Comparison of ENCODE assay signal across 8 mouse cellular contexts in genomic region chr2:126708361-126708760, GRCm38 (mm10). TPM values are rescaled to one million over a fixed set of nuclear protein-coding genes. Genes with fewer than 3 reads are reported as not detected.
A peak's percentile ranks its signal among the peaks of the same experiment; 100 is the strongest.
DNase-seq lines count a peak whose midpoint lies in the region; ATAC-seq and TF ChIP-seq lines count a peak whose summit lies in the region.

No protein-coding gene starts in this region.

- no peak for ATAC-seq in embryonic facial prominence, embryonic 11.5 days (replicated peaks; ENCODE audit: insufficient number of reproducible peaks, low FRiP score, low TSS enrichment, low read depth)
- no peak for ATAC-seq in intestine, embryonic 14.5 days (replicated peaks; ENCODE audit: low FRiP score, low TSS enrichment, low read depth)

- no peaks in the 10 kb centered on the region for H3K9me3 ChIP-seq in embryonic facial prominence, embryonic 11.5 days (replicated peaks; ENCODE audit: control insufficient read depth, low read length)
- no peaks in the 10 kb centered on the region for H3K9me3 ChIP-seq in intestine, embryonic 14.5 days (ENCODE audit: control insufficient read depth, low read length)

- no peaks in the 10 kb centered on the region for H3K27me3 ChIP-seq in embryonic facial prominence, embryonic 11.5 days (ENCODE audit: control insufficient read depth, insufficient read depth, low read length)
- H3K27me3 ChIP-seq in intestine, embryonic 14.5 days (replicated peaks; ENCODE audit: control insufficient read depth, insufficient read depth, low read length), result no peaks in the 10 kb centered on the region

- no peaks in the 10 kb centered on the region for H3K4me1 ChIP-seq in embryonic facial prominence, embryonic 11.5 days (ENCODE audit: control insufficient read depth, insufficient read depth, low read length)
- H3K4me1 ChIP-seq in intestine, embryonic 14.5 days (replicated peaks; ENCODE audit: control insufficient read depth, insufficient read depth, low read length), result peaks cover 8% of the 10 kb centered on the region

- H3K27ac ChIP-seq in layer of hippocampus, adult 2 months, result no peak overlapping the region
- no peak overlapping the region for H3K27ac ChIP-seq in embryonic facial prominence, embryonic 11.5 days (replicated peaks; ENCODE audit: low read depth, low read length)
- no peak overlapping the region for H3K27ac ChIP-seq in intestine, embryonic 14.5 days (ENCODE audit: low read depth)

- H3K4me2 ChIP-seq in embryonic facial prominence, embryonic 11.5 days (ENCODE audit: low read depth, low read length), result no peak overlapping the region
- H3K4me2 ChIP-seq in intestine, embryonic 14.5 days (ENCODE audit: low read length), result peak overlapping the region; percentile 88

- 85% methylated on average over 4 of the region's 4 CpGs for WGBS in embryonic facial prominence, embryonic 11.5 days
- 85% methylated on average over 4 of the region's 4 CpGs for WGBS in intestine, embryonic 14.5 days

- DNase-seq in layer of hippocampus, adult 2 months (ENCODE audit: low spot score in 2 of 2), result no peak
- DNase-seq in layer of hippocampus, postnatal 14 days (ENCODE audit: low spot score in 2 of 2), result no peak
- no peak for DNase-seq in embryonic facial prominence, embryonic 11.5 days (ENCODE audit: low spot score)
- no peak for DNase-seq in intestine, embryonic 14.5 days (ENCODE audit: low spot score)
- peak; percentile 42 for DNase-seq in naive thymus-derived CD4-positive, alpha-beta T cell, adult 2 months (ENCODE audit: low read depth)
- no peak for DNase-seq in frontal cortex, postnatal 14 days (ENCODE audit: low spot score in 2 of 2)
- no peak for DNase-seq in embryo, embryonic 10 days (ENCODE audit: low spot score)
- no peak for DNase-seq in cerebellum, adult 9-10 months

- no peaks in the 10 kb centered on the region for H3K36me3 ChIP-seq in embryonic facial prominence, embryonic 11.5 days (replicated peaks; ENCODE audit: control insufficient read depth, insufficient read depth, low read depth, low read length)
- H3K36me3 ChIP-seq in intestine, embryonic 14.5 days (ENCODE audit: control insufficient read depth, insufficient read depth, low read length), result 0 out of 2 replicates have a peak, but pooled peaks cover 4% of the 10 kb centered on the region

- H3K9ac ChIP-seq in embryonic facial prominence, embryonic 11.5 days (replicated peaks; ENCODE audit: low read length), result no peak overlapping the region
- no peak overlapping the region for H3K9ac ChIP-seq in intestine, embryonic 14.5 days (ENCODE audit: low read length)

- no peak for TF ChIP-seq CTCF in layer of hippocampus, adult 2 months (conservative IDR thresholded peaks at IDR 0.05)

- peak overlapping the region; percentile 87 for H3K4me3 ChIP-seq in layer of hippocampus, adult 2 months
- H3K4me3 ChIP-seq in embryonic facial prominence, embryonic 11.5 days (ENCODE audit: low read depth, low read length), result peak overlapping the region; percentile 89; the same call in 1 of the 2 replicates
- H3K4me3 ChIP-seq in intestine, embryonic 14.5 days (ENCODE audit: low read depth, low read length), result peak overlapping the region; percentile 68

RNA-seq across cellular contexts. Expression of gene Usp8, which starts 1.2 kb away (rescaled TPM):
- total RNA-seq in layer of hippocampus, adult 2 months (2021), result 10 to 100 TPM; 50.9 to 53.3 TPM
- total RNA-seq in layer of hippocampus, postnatal 14 days (2021), result 10 to 100 TPM; 43.2 to 44.1 TPM
- 48.6 and 52.5 TPM in 2 replicates for polyA plus RNA-seq in embryonic facial prominence, embryonic 11.5 days (2014; fragmentation: Nextera tagmentation; extraction: Ambion mirVana)
- 36.9 and 42.0 TPM in 2 replicates for polyA plus RNA-seq in intestine, embryonic 14.5 days (2014; fragmentation: Nextera tagmentation; extraction: Ambion mirVana)

RNA-seq across cellular contexts. Expression of gene Gabpb1, which starts 32.2 kb away (rescaled TPM):
- 10 to 100 TPM; 18.2 to 18.5 TPM for total RNA-seq in layer of hippocampus, adult 2 months (2021)
- 10 to 100 TPM; 20.1 to 20.2 TPM for total RNA-seq in layer of hippocampus, postnatal 14 days (2021)
- 99.0 and 104 TPM in 2 replicates for polyA plus RNA-seq in embryonic facial prominence, embryonic 11.5 days (2014; fragmentation: Nextera tagmentation; extraction: Ambion mirVana)
- polyA plus RNA-seq in intestine, embryonic 14.5 days (2014; fragmentation: Nextera tagmentation; extraction: Ambion mirVana), result 46.5 and 47.2 TPM in 2 replicates
